Mouse (Mus musculus) kidney, adult 18-20 months (tissue): ENCODE measurements around the gene Col11a2.
A peak's percentile ranks its signal among the peaks of the same experiment; 100 is the strongest.

ENCODE experiments used
- DNase-seq: peaks from one replicate; pipeline ENCODE4 v3.0.0; 2021

The Col11a2 gene

DNA sequence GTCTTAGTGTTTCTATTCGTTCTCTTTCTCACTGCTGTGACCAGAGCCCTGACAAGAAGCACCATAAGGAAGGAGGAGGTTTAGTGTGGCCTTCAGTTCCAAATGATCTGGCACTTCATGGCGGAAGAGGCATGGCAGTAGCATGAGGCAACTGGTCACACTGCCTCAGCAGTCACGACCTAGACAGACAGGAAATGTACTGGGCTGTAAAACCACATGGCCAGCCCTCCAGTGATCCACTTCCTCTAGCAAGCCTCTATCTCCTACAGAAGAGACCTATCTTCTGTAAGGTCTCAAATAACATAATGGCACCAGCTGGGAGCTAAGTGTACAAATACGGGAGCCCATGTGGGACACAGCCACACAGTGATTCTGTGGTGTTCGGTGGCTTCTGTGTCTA lies 32.9 kb downstream of the Col11a2 start:
- no peak for DNase-seq

DNA sequence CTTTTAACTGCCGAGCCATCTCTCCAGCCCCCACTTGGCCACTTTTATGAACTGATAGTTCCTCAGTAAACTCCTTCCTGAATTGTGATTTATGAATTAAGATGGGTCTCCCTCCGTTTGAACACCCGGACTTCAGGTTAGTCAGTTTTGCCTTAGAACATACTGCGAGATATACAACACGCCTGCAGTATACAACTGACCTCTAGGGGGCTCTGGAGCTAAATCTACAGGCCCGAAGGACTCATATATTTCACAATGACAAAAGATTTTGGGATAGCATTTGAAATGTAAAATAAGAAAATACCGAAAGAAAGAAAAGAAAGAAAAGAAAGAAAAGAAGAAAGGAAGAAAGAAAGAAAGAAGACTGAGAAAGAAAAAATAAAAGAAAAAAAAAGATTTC lies 36.0 kb downstream of the Col11a2 start:
- DNase-seq, result peak; percentile 78

DNA sequence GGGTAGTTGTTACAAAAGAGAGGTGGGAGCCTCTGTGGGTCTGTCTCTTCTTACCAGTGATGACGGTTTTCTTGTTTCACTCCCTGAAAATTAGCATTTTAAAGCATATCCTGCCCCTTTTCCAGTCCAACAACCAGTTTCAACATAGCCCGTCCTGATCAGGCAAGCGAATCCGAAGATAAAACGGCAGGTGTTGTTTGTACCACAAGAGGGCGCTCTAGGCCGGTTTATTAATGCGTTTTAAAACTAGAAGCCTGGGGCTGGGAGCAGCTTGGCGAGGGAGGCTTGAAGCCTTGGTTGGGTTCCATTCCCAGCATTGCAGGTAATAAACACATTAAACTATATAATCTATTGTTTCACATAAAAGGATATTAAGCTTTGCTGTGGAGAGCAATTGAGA lies 38.3 kb downstream of the Col11a2 start:
- peak; percentile 75 for DNase-seq

DNA sequence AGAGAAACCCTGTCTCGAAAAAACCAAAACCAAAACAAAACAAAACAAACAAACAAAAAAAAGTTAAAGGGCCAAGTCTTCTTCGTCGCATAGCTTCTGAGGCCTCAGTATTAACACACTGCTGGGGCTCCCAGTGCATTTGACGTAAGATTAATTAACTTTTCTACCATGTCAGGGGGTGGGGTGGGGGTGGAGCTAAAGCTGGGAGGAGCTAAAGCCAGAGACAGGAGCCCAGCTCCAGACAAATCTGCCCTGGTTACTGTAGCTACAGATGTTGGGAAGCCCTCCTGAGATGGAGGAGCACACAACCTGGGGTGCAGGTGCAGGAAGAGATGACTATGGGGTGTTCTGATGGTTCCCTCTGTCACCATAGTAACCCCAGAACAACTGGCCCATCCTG lies 38.9 kb downstream of the Col11a2 start:
- no peak for DNase-seq

DNA sequence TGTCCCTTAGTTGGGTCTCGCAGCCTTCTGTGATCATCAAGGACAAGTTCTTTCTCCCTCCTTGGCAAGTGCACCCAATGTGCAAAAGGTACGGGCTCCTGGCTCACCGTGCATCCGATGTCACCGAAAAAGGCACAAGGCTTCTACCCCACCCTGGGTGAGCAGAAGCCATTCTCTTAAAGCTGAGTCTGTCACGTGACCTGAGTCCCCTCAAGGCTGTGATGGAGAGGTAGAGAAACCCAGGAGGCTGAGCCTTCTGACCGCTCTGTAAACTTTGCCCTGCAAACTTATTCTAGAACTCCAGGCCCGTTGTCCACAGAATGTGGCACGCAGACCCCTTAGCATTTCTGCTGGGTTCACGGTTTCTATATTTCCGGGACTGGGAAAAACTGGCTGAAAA lies 39.8 kb downstream of the Col11a2 start:
- DNase-seq, result no peak

DNA sequence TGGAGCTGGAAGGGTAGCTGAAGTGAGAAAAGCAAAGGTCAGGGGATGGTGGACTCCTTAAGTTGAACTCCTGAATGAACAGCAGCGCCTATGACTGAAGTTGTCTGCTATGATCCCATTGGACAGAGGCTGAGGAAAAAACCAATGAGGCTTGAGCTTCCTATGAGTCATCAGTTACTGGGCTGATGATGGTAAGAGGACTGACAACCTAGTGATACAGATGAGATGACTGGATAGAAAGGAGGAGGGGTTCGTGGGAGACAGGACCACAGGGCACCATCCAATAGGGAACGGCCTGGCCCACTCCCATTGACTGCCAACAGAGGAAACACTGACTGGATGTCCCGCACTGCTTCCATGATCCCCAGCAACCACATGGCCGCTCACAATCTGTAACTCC lies 40.4 kb downstream of the Col11a2 start:
- no peak for DNase-seq

DNA sequence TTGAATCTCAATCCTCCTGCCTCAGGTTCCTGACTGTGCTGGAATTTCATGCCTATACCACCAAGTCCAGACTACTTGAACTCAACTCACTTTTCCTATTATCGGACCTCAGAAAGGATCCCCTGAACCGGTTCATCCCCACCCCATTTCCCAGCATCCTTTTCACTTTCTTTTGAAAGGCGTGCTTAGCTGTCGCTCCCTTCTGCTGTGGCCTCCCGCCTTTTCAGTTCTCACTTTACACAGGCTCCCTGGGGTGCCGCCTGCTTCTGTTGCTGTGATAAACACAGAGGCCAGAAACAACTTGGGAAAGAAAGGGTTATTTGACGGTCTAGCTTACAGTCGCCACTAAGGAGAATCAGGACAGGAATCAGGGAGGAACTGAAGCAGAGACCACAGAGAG lies 43.9 kb downstream of the Col11a2 start:
- no peak for DNase-seq

DNA sequence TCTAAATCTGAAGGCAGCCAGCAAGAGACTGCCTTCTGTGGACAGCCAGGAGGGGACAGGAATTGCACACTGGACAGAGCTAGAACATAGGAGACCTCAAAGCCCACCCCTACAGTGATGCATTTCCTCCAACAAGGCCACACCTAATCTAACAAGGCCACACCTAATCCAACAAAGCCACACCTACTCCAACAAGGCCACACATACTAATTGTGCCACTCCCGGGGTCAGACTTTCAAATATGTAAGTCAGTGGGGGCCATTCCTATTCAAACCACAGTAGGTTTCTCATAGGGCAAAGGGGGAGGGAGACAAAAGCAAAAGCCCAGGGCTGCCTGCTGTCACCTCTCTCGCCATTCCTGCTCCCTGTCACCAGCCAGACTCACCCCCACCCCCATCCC lies 48.1 kb downstream of the Col11a2 start:
- DNase-seq, result no peak

DNA sequence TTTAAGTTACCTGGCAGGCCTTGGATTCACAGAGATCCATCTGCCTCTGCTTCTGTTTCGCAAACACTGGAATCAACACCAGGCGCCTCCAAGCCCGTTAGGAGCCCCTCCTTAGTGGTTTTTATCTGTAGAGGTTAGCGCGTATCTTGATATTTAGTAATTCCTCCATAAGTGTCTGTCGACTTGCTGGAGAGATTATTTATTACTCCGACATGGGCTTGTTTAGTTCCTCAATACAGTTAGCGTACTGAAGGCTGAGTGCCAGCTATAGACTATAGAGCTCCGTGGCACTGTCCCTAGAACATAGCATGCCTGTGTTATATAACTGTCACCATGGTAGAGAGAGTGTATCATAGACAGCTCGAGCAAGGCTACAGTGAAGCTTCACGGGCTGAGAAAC lies 48.9 kb downstream of the Col11a2 start:
- no peak for DNase-seq

DNA sequence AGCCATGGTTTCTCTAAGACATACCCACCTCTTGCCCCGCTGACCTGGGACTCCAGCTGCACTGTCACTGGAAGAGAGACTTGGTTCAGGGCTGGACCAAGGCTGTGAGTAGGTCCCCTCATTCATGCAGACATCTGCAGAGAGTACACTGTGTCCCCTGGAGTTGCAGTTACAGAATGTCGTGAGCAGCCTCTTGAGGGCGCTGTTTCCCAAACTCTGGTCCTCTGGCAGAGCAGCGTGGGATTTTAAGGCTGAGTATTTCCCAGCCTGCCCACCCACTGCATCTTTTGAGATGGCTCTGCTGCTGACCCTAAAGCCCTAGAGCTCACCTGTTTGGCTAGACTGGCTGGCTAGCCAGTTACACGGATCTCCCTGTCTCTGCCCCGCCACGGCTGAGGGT lies 51.7 kb downstream of the Col11a2 start:
- DNase-seq, result no peak

DNA sequence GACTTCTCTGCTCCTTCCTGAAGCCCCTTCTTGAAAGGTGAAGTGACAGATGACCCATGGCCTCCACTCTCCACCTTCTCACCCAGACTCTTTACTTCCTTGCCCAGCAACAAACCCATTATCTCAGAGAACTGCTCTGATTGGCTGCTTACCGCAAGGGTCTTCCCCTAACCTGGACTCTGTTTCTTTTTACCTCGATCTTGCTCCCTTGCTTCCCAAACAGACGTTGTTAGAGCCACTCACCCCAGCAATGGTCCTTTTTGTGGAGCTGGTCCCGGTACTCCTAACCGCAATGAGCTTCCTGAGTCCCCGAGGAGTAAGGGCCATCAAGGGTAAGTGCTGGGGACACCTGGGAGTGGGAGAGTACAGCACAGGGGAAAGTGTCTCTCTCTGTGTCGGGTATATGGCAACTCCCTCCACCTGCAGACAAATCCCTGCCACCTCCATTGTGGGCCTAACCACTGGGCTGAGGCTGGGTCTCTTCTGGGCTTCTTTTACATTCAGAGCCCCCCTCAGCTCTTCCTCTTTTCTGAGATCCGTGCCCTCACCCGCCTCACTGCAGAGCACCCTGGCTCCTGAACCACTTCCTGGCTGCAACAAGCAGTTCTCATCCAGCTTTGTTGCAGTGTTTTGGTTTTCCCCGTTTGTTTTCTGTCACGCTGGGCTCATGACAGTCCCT lies 53.1 kb downstream of the Col11a2 start, which contains the start of gene H2-Oa:
TSS of gene H2-Oa (plus strand) at position 144 of the 679 bp plus-strand sequence.
- DNase-seq, result no peak

DNA sequence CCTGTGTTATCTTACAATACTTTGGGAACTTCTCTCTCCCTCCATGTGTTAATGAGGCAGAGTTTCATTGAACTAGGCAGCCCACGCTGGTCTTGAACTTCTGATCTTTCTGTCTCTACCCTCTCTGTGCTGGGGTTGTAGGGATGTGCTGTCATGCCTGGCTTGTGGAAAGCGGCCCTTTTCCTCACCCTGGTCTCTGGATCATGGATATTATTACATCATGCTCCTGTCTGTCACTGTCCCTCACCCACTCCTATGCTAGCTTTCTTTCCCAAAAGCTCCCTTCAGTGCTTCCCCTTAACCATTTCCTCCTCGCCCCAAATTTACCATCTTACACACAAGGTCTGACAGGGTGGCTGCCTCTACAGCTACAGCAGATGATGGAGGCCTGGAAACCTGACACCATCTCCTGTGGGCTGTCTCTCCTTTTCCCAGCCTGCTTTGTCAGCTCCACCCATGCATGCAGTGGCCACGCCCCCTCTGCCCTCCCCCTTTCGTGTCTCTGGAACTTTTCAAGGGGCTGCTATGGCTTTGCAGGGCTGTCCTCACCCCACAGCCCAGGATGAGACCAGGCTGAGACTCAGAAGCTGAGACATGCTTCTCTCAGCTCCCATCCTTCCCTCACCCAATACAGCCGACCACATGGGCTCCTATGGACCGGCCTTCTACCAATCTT lies 54.1 kb downstream of the Col11a2 start:
- DNase-seq, result no peak

DNA sequence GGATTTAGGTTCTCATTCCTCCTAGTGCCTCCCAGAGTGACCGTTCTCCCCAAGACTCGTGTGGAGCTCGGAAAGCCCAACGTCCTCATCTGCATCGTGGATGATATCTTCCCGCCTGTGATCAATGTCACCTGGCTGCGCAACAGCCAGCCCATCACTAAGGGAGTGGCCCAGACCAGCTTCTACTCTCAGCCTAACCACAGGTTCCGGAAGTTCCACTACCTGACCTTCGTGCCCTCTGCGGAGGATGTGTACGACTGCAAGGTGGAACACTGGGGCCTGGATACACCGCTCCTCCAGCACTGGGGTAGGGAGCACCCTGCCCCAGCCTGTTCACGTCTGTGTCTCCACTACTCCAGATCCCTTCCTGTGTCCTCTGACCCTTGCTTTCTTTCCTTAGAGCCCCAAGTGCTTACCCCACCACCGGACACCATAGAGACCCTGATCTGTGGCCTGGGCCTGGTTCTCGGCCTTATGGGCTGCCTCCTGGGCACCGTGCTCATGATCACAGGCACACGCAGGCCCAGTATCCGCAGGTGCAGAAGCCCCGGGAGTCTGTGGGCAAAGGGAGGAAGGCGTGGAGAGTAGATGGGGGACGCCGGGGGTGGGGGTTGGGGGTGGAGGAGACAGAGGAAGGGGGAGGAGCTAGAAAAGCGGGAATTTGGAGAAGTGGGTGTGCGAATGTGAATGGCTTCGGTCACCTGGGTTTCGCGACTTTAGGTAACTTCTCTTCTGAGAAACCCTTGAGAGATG lies 55.2 kb downstream of the Col11a2 start:
- no peak for DNase-seq

DNA sequence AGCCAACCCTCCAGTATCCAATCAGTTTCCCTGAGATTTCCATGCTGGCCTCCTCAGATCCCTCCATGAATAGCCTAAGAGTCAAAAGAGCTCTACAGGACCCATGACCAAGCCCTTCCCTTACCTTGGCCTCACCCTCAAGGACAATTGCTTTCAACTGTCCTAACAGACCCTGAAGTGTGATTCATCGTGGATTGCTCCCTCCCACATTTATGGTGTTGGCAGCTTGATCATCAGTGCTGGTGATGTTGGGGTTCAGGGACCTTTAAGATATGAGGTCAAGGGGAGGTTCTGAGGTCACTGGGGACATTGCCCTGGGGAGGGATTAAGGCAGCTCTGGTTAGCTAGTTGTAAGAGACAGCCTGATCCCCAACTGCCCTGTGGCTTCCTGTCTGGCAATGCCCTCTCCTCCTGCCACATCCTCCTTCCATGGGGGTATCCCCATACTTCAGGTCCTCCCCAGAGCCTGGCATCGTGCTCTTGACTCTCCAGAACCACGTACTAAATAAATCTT lies 57.3 kb downstream of the Col11a2 start:
- no peak for DNase-seq

DNA sequence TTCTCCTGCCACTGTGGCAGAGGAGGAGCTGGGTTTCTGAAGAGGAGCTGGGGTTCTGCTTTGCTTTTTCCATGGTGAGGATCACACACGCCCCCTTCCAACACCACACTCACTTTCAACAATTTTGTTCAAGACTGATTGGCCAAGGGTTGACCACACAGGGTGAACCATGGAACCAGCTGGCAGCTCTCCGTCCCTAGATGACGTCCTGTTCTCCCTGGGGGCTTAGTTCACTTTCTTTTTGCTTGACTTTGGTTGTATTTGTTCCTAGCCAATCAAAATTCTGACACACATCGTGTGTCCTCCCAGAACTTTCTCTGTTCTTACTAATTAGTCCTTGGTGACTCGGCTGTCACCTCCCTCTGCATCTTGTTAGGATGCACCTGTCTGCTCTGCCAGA lies 58.0 kb downstream of the Col11a2 start:
- no peak for DNase-seq

DNA sequence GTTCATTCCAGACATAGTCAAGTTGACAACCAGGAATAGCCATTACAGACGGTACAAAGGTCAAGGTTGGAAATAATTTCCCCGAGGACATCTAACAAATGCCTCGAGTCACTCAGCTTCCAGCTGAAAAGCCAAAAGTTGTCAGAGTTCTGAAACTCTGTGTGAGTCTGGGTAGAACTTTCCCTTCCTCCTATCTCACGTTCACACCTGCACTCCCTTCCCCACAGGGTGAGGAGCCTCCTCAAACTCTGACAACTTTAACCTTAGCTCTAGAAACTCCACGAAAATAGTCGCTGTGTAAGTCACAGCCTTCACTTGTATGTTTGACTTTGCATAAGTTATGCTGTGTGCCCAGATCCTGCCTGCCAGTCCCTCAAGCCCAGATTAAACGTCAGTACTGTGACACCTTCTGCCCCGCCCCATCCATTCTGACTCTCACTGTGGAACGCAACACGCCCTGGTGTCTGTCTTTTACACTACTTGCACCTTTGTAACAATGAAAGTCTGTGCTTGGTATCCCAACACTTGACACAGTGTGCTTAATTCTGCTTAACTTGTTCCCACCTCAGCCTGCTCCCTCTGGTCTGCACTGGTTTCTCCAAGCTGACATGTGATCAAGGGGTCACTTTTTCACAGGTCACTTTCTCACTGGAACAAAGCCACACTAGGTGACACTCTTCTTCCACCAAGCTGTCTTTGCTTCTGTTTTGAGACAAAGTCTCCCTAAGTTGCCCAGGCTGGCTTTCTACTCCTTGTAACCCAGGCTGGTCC lies 59.7 kb downstream of the Col11a2 start:
- DNase-seq, result peak; percentile 56

DNA sequence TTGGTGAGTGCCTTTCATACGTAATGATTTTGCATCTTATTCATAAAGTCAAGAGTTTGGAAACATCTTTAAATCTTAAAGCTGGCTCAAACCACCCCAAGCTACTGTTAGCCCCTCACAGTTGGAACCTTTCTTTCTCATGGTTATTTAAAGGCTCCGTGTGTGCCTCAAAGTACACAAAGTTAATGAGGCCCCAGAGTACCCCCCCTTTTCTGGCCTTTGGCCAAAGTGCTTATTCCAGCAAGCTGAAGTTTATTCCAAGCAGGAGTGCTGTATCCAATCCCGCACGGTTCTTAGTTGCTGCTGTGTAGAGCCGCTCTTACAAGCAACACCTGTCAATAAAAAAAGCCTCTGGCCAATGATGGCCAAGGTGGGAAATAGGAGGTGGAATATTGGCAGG lies 60.3 kb downstream of the Col11a2 start:
- peak; percentile 49 for DNase-seq

DNA sequence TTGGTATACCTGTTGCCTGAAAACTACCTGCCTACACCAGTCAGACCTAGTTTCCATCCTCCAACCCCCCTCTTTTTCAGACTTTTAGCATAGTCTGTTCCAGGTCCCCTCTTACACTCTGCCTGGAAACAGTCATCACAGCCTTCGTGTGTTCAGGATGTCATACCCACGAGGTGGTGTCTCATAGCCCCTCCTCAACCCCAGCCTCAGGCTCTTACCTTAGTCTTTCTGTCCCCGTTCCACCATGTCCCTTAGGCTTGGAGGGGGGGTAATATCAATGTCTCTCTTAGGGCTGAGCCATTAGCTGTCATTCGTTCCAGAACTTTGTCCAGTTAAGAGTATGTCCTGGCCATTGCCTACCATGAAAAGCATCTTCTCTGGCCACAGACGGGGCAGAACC lies 61.9 kb downstream of the Col11a2 start:
- no peak for DNase-seq

DNA sequence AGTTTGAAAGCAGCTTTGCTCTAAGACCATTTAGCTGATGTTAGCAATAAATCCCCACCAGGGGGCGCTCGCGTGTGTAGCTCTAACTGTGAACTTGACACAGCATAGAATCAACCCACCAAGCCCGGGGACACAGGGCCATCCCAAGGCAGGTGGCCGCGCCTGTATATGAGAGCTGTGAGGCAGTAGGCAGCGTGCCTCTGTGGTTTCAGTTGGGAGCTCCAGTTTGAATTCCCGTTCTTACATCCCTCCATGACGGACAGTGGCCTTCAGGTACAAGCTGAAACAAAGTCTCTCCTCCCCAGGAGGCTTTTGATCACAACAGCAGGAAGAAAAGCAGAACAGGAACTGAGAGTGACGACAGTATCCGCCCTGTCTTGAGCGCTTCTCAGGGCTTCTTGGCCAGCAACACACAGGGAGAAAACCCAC lies 62.4 kb downstream of the Col11a2 start:
- peak; percentile 95 for DNase-seq

DNA sequence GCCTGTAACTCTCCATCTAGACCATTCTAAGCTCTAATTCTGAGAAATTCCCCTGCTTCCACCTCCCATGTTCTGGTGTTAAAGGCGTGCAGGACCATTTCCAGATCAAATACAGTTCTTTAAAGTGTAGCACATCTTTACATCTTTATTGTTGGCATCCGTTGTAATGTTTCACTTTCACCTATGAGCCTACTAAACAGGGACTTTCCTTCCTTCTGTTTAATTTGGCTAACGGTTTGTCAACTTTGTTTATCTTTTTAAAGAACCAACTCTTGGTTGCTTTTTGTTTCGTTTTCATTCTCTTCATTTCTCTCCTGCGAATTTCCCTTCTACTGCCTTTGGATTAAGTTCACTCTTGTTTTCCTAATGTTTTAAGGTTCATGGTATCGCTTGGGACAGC lies 63.6 kb downstream of the Col11a2 start:
- no peak for DNase-seq

DNA sequence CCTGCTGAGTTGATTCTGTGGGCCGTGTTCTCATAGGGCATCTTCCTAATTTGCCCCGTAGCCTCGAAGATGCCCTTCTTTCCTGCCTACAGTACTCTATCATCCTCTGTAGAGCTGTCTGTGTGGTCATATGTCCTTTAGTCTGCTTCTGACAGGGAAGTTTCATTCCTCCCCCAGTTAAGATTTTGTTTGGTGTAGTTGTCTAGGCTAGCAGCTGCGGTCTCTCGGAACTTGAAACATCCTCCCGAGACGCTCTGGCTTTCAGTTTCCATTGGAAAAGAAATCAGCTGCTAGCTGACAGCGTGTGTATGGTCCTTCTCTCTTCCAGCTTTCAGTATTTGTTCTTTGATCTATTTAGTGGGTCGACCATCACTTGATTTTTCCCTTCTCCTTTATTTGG lies 65.6 kb downstream of the Col11a2 start:
- no peak for DNase-seq

DNA sequence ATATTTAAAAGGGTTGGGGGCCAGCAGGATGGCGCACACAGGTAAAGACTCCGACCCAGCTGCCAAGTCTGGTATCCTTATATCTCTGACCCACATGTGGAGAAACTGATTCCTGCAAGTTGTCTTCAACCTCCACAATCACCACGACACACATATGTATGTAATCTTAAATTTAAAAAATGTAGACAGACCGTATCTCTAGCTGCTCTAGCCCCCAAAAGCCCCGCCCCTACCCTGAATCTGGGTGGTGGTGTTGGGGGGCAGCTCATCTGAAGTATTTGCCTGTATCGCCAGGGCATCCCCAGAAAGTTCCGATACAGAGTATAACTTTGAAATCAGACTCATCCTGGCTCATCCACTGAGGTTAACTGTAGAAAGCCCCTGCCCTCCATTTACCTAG lies 67.3 kb downstream of the Col11a2 start:
- no peak for DNase-seq
